Mouse (Mus musculus): ENCODE data around the gene Myh2.
A peak's percentile ranks its signal among the peaks of the same experiment; 100 is the strongest.

The Myh2 gene

GRCm38 (mm10) chr11:67151651-67152630 is 18.9 kb upstream of the Myh2 start:
- peak in 1 of 2 experiments; percentile 76 for DNase-seq (ENCODE audit: inconsistent age in 2 of 2, low spot score in 1 of 2)

- peak in 1 of 2 experiments; percentile 22 for DNase-seq (ENCODE audit: inconsistent age in 2 of 2, low spot score in 1 of 2)
These were observed 17.7 kb upstream of the Myh2 start for GRCm38 (mm10) chr11:67153123-67153522.

GRCm38 (mm10) chr11:67153843-67154242 is 17.0 kb upstream of the Myh2 start:
- no peak for DNase-seq (ENCODE audit: inconsistent age in 2 of 2, low spot score in 1 of 2)

GRCm38 (mm10) chr11:67155650-67156049 is 15.2 kb upstream of the Myh2 start:
- DNase-seq (ENCODE audit: inconsistent age in 2 of 2, low spot score in 1 of 2) = no peak

GRCm38 (mm10) chr11:67160131-67160530 is 10.7 kb upstream of the Myh2 start:
- DNase-seq (ENCODE audit: inconsistent age in 2 of 2, low spot score in 1 of 2) = no peak

GRCm38 (mm10) chr11:67163701-67164100 is 7.1 kb upstream of the Myh2 start:
- DNase-seq (ENCODE audit: inconsistent age in 2 of 2, low spot score in 1 of 2) = no peak

- DNase-seq (ENCODE audit: inconsistent age in 2 of 2, low spot score in 1 of 2) = no peak
These were observed 6.0 kb upstream of the Myh2 start for GRCm38 (mm10) chr11:67164851-67165250.

- no peak for DNase-seq (ENCODE audit: inconsistent age in 2 of 2, low spot score in 1 of 2)
These were observed 1.5 kb upstream of the Myh2 start for GRCm38 (mm10) chr11:67169301-67169700.

- no peak for DNase-seq (ENCODE audit: inconsistent age in 2 of 2, low spot score in 1 of 2)
These were observed 1.6 kb downstream of the Myh2 start for GRCm38 (mm10) chr11:67172439-67172838.

GRCm38 (mm10) chr11:67176376-67176775 is 5.5 kb downstream of the Myh2 start:
- DNase-seq (ENCODE audit: inconsistent age in 2 of 2, low spot score in 1 of 2) = no peak

GRCm38 (mm10) chr11:67190316-67190715 is 19.5 kb downstream of the Myh2 start:
- DNase-seq (ENCODE audit: inconsistent age in 2 of 2, low spot score in 1 of 2) = no peak

- DNase-seq (ENCODE audit: inconsistent age in 2 of 2, low spot score in 1 of 2) = no peak
These were observed 20.0 kb downstream of the Myh2 start for GRCm38 (mm10) chr11:67190814-67191213.

- DNase-seq (ENCODE audit: inconsistent age in 2 of 2, low spot score in 1 of 2) = no peak
These were observed 20.7 kb downstream of the Myh2 start for GRCm38 (mm10) chr11:67191496-67191895.

GRCm38 (mm10) chr11:67199321-67199720 is 28.5 kb downstream of the Myh2 start:
- no peak for DNase-seq (ENCODE audit: inconsistent age in 2 of 2, low spot score in 1 of 2)

GRCm38 (mm10) chr11:67199752-67200151 is 28.9 kb downstream of the Myh2 start, which contains the start of gene Myh1:
Gene Myh1, plus strand, starts transcription at chr11:67200052.
- no peak for DNase-seq (ENCODE audit: inconsistent age in 2 of 2, low spot score in 1 of 2)

GRCm38 (mm10) chr11:67204766-67205165 is 33.9 kb downstream of the Myh2 start:
- DNase-seq (ENCODE audit: inconsistent age in 2 of 2, low spot score in 1 of 2) = peak in 1 of 2 experiments; percentile 41

- DNase-seq (ENCODE audit: inconsistent age in 2 of 2, low spot score in 1 of 2) = no peak
These were observed 51.0 kb downstream of the Myh2 start for GRCm38 (mm10) chr11:67221803-67222202.

- DNase-seq (ENCODE audit: inconsistent age in 2 of 2, low spot score in 1 of 2) = no peak
These were observed 53.6 kb downstream of the Myh2 start for GRCm38 (mm10) chr11:67224466-67224865.

GRCm38 (mm10) chr11:67228731-67229130 is 57.9 kb downstream of the Myh2 start:
- no peak for DNase-seq (ENCODE audit: inconsistent age in 2 of 2, low spot score in 1 of 2)

GRCm38 (mm10) chr11:67229166-67229565 is 58.3 kb downstream of the Myh2 start:
- DNase-seq (ENCODE audit: inconsistent age in 2 of 2, low spot score in 1 of 2) = no peak

GRCm38 (mm10) chr11:67229946-67230345 is 59.1 kb downstream of the Myh2 start:
- peak; percentile 41 to 79 for DNase-seq (ENCODE audit: inconsistent age in 2 of 2, low spot score in 1 of 2)

GRCm38 (mm10) chr11:67235639-67236358 is 65.0 kb downstream of the Myh2 start:
- DNase-seq (ENCODE audit: inconsistent age in 2 of 2, low spot score in 1 of 2) = peak; percentile 43 to 88

Data from adrenal gland, adult (tissue).